Mouse (Mus musculus) ovary, adult 18-20 months (tissue): ENCODE results near the gene Taok2.
A peak's percentile ranks its signal among the peaks of the same experiment; 100 is the strongest.

Experiments used
- DNase-seq: peaks from one replicate; pipeline ENCODE4 v3.0.0; 2022; ENCODE audit warnings: low spot score, mixed read lengths

Taok2 gene

GRCm38 (mm10) chr7:126869780-126870519, 14.6 kb downstream of the Taok2 start:
- DNase-seq: no peak

GRCm38 (mm10) chr7:126868003-126868402, 16.5 kb downstream of the Taok2 start:
- no peak for DNase-seq

GRCm38 (mm10) chr7:126867534-126867933, 17.0 kb downstream of the Taok2 start:
- DNase-seq: no peak

GRCm38 (mm10) chr7:126863791-126864190, 20.7 kb downstream of the Taok2 start:
- DNase-seq: no peak

GRCm38 (mm10) chr7:126862147-126862784, 22.2 kb downstream of the Taok2 start, which contains the start of gene Ino80e:
Ino80e (minus strand) TSS chr7:126862377.
- DNase-seq: peak; percentile 86

GRCm38 (mm10) chr7:126861429-126862130, 22.9 kb downstream of the Taok2 start, which contains the start of gene Hirip3:
Hirip3 (plus strand) TSS chr7:126861972.
- DNase-seq: peak; percentile 91

GRCm38 (mm10) chr7:126860987-126861386, 23.5 kb downstream of the Taok2 start:
- DNase-seq: no peak

- DNase-seq: no peak
Observed at GRCm38 (mm10) chr7:126856741-126857420, 27.6 kb downstream of the Taok2 start.

GRCm38 (mm10) chr7:126855641-126856040, 28.9 kb downstream of the Taok2 start:
- no peak for DNase-seq

GRCm38 (mm10) chr7:126853454-126853853, 31.0 kb downstream of the Taok2 start:
- no peak for DNase-seq

- DNase-seq: no peak
Observed at GRCm38 (mm10) chr7:126851192-126851591, 33.3 kb downstream of the Taok2 start.

GRCm38 (mm10) chr7:126850161-126850560, 34.3 kb downstream of the Taok2 start:
- DNase-seq: no peak

- no peak for DNase-seq
Observed at GRCm38 (mm10) chr7:126848794-126849193, 35.7 kb downstream of the Taok2 start.

GRCm38 (mm10) chr7:126847421-126848398, 36.8 kb downstream of the Taok2 start:
- no peak for DNase-seq

GRCm38 (mm10) chr7:126847116-126847420, 37.4 kb downstream of the Taok2 start, which contains the start of gene Doc2a:
Doc2a (plus strand) TSS chr7:126847416.
- DNase-seq: no peak

GRCm38 (mm10) chr7:126845516-126845915, 39.0 kb downstream of the Taok2 start:
- no peak for DNase-seq

GRCm38 (mm10) chr7:126843276-126843675, 41.2 kb downstream of the Taok2 start:
- DNase-seq: no peak

GRCm38 (mm10) chr7:126833294-126833693, 51.2 kb downstream of the Taok2 start:
- no peak for DNase-seq

GRCm38 (mm10) chr7:126832036-126832598, 52.4 kb downstream of the Taok2 start:
- peak; percentile 38 for DNase-seq

- DNase-seq: no peak
Observed at GRCm38 (mm10) chr7:126831539-126831938, 53.0 kb downstream of the Taok2 start, which contains the start of gene 4930451I11Rik. 4930451I11Rik (minus strand) TSS chr7:126831639.

GRCm38 (mm10) chr7:126825952-126826351, 58.6 kb downstream of the Taok2 start:
- no peak for DNase-seq
